Mouse (Mus musculus) hindbrain, embryonic 14.5 days (tissue): ENCODE results near the gene Kif1b. TPM values are rescaled to one million over a fixed set of nuclear protein-coding genes. Genes with fewer than 3 reads are reported as not detected.

ENCODE experiments used
- ATAC-seq: fragments of 200-750 bp; cut with Nextera tagmentation; 2 replicates; pipeline ENCODE4 v1.8.0; 2017; ENCODE audit warnings: moderate number of reproducible peaks, mild to moderate bottlenecking, moderate TSS enrichment, moderate library complexity; ENCODE audit not compliant: low FRiP score
- DNase-seq: peaks from one replicate; pipeline ENCODE4 v3.0.0-alpha.2; 2015; ENCODE audit warnings: low spot score
- H3K27ac ChIP-seq: fragments of 300-500 bp; sonication (generic); 2 replicates; pipeline ENCODE4 v1.5.1; 2014; ENCODE audit warnings: mild to moderate bottlenecking, moderate library complexity
- H3K27me3 ChIP-seq: fragments of 300-500 bp; sonication (generic); 2 replicates; pipeline ENCODE4 v1.6.1; 2014; ENCODE audit warnings: mild to moderate bottlenecking, low read length, mixed read lengths; ENCODE audit not compliant: control insufficient read depth, insufficient read depth
- H3K36me3 ChIP-seq: fragments of 300-500 bp; sonication (generic); replicated peaks from 2 replicates; pipeline ENCODE4 v1.6.1; 2014; ENCODE audit not compliant: control insufficient read depth, insufficient read depth
- H3K4me1 ChIP-seq: fragments of 300-500 bp; sonication (generic); replicated peaks from 2 replicates; pipeline ENCODE4 v1.6.1; 2014; ENCODE audit warnings: antibody characterized with exemption, low read length, mixed read lengths; ENCODE audit not compliant: control insufficient read depth, insufficient read depth
- H3K4me2 ChIP-seq: fragments of 300-500 bp; sonication (generic); replicated peaks from 2 replicates; pipeline ENCODE4 v1.6.1; 2014; ENCODE audit warnings: mild to moderate bottlenecking, moderate library complexity
- H3K4me3 ChIP-seq: fragments of 300-500 bp; sonication (generic); replicated peaks from 2 replicates; pipeline ENCODE4 v1.5.1; 2014; ENCODE audit warnings: mild to moderate bottlenecking, low read length
- H3K9ac ChIP-seq: fragments of 300-500 bp; sonication (generic); 2 replicates; pipeline ENCODE4 v1.6.1; 2014
- H3K9me3 ChIP-seq: fragments of 300-500 bp; sonication (generic); 2 replicates; pipeline ENCODE4 v1.6.1; 2016; ENCODE audit warnings: low read length; ENCODE audit not compliant: control insufficient read depth
- whole genome bisulfite sequencing: fragments of 180-500 bp; shearing (Covaris S2); extraction: QIAGEN DNeasy Blood & Tissue Kit; methylation state at CpG from one replicate; pipeline ENCODE4 v1.1.7; 2014; 5-methylcytosine and 5-hydroxymethylcytosine counted together
- polyA plus RNA-seq: library from polyadenylated mRNA; unstranded; fragments of >200 nt; fragmentation: Nextera tagmentation; extraction: Ambion mirVana; gene quantifications from 2 replicates; pipeline ENCODE4 v1.2.1, GENCODE M21; 2014

The Kif1b gene
- polyA plus RNA-seq, 1 experiment from 2014 or later = 188 TPM

GRCm38 (mm10) chr4:149305761-149306711 lies 1.5 kb downstream of the Kif1b start:
- no peaks in the 10 kb centered on the region for H3K27me3 ChIP-seq
- WGBS = 28% methylated on average over 14 of the region's 14 CpGs
- peak overlapping the region; percentile 98 for H3K4me3 ChIP-seq
- peaks cover 47% of the 10 kb centered on the region for H3K4me1 ChIP-seq
- ATAC-seq (no peak), DNase-seq (peak; percentile 42)
- peak overlapping the region; percentile 99 for H3K27ac ChIP-seq
- H3K36me3 ChIP-seq = no peaks in the 10 kb centered on the region
- peak overlapping the region; percentile 78 for H3K4me2 ChIP-seq
- H3K9me3 ChIP-seq = no peaks in the 10 kb centered on the region
- H3K9ac ChIP-seq = peak overlapping the region; percentile 98

GRCm38 (mm10) chr4:149304466-149304865 lies 3.0 kb downstream of the Kif1b start:
- Histone ChIP-seq H3K4me1 (peaks cover 47% of the 10 kb centered on the region), H3K9ac (0 out of 2 replicates have a peak overlapping the region, but pooled peaks have one; percentile 14), H3K27me3 (no peaks in the 10 kb centered on the region), H3K36me3 (no peaks in the 10 kb centered on the region), H3K4me3 (no peak overlapping the region), H3K9me3 (no peaks in the 10 kb centered on the region), H3K4me2 (peak overlapping the region; percentile 33), H3K27ac (0 out of 2 replicates have a peak overlapping the region, but pooled peaks have one; percentile 16)
- DNase-seq (no peak), ATAC-seq (no peak)
- 69% methylated on average over 1 of the region's 1 CpGs for WGBS

- DNase-seq = no peak
- no peaks in the 10 kb centered on the region for H3K36me3 ChIP-seq
- peaks cover 41% of the 10 kb centered on the region for H3K4me1 ChIP-seq
- ATAC-seq = no peak
- H3K9ac ChIP-seq = no peak overlapping the region
- no peaks in the 10 kb centered on the region for H3K9me3 ChIP-seq
- H3K4me3 ChIP-seq = no peak overlapping the region
- no peaks in the 10 kb centered on the region for H3K27me3 ChIP-seq
- H3K27ac ChIP-seq = no peak overlapping the region
- WGBS = 43% methylated on average over 5 of the region's 5 CpGs
- peak overlapping the region; percentile 33 for H3K4me2 ChIP-seq
These were observed 4.0 kb downstream of the Kif1b start for GRCm38 (mm10) chr4:149303502-149303901.

GRCm38 (mm10) chr4:149302751-149303150 lies 4.7 kb downstream of the Kif1b start:
- H3K4me2 ChIP-seq = 0 out of 2 replicates have a peak overlapping the region, but pooled peaks have one; percentile 33
- H3K9me3 ChIP-seq = no peaks in the 10 kb centered on the region
- no peaks in the 10 kb centered on the region for H3K36me3 ChIP-seq
- 73% methylated on average over 5 of the region's 5 CpGs for WGBS
- DNase-seq (no peak), ATAC-seq (no peak)
- no peak overlapping the region for H3K27ac ChIP-seq
- peaks cover 41% of the 10 kb centered on the region for H3K4me1 ChIP-seq
- H3K27me3 ChIP-seq = no peaks in the 10 kb centered on the region
- H3K4me3 ChIP-seq = no peak overlapping the region
- no peak overlapping the region for H3K9ac ChIP-seq

GRCm38 (mm10) chr4:149302136-149302535 lies 5.4 kb downstream of the Kif1b start:
- no peak for ATAC-seq
- Histone ChIP-seq H3K9me3 (no peaks in the 10 kb centered on the region), H3K27ac (no peak overlapping the region), H3K4me2 (peak overlapping the region; percentile 7; the same call in 1 of the 2 replicates), H3K36me3 (no peaks in the 10 kb centered on the region), H3K27me3 (no peaks in the 10 kb centered on the region), H3K9ac (no peak overlapping the region), H3K4me3 (no peak overlapping the region), H3K4me1 (peaks cover 41% of the 10 kb centered on the region)
- DNase-seq = no peak
- 46% methylated on average over 3 of the region's 3 CpGs for WGBS

- no peak for DNase-seq
- no peak overlapping the region for H3K9ac ChIP-seq
- no peaks in the 10 kb centered on the region for H3K9me3 ChIP-seq
- ATAC-seq = no peak
- no peak overlapping the region for H3K27ac ChIP-seq
- WGBS = 94% methylated on average over 2 of the region's 2 CpGs
- no peak overlapping the region for H3K4me3 ChIP-seq
- peaks cover 9% of the 10 kb centered on the region; the same call in 1 of the 2 replicates for H3K4me1 ChIP-seq
- 0 out of 2 replicates have a peak, but pooled peaks cover under 1% of the 10 kb centered on the region for H3K36me3 ChIP-seq
- no peak overlapping the region for H3K4me2 ChIP-seq
- H3K27me3 ChIP-seq = no peaks in the 10 kb centered on the region
These were observed 11.0 kb downstream of the Kif1b start for GRCm38 (mm10) chr4:149296501-149296900.

- Histone ChIP-seq H3K4me3 (no peak overlapping the region), H3K9me3 (no peaks in the 10 kb centered on the region), H3K4me1 (peaks cover 8% of the 10 kb centered on the region; the same call in 1 of the 2 replicates), H3K27me3 (no peaks in the 10 kb centered on the region), H3K9ac (no peak overlapping the region), H3K36me3 (peaks cover 30% of the 10 kb centered on the region), H3K27ac (peak overlapping the region; percentile 5; the same call in 1 of the 2 replicates), H3K4me2 (no peak overlapping the region)
- DNase-seq (no peak), ATAC-seq (no peak)
- WGBS = 83% methylated on average over 5 of the region's 5 CpGs
These were observed 14.5 kb downstream of the Kif1b start for GRCm38 (mm10) chr4:149292984-149293383.

- no peak for ATAC-seq
These were observed 16.4 kb downstream of the Kif1b start for GRCm38 (mm10) chr4:149291061-149291460.

GRCm38 (mm10) chr4:149290157-149290750 lies 17.2 kb downstream of the Kif1b start:
- Histone ChIP-seq H3K4me1 (peaks cover 11% of the 10 kb centered on the region; the same call in 1 of the 2 replicates), H3K27ac (no peak overlapping the region), H3K9me3 (no peaks in the 10 kb centered on the region), H3K4me3 (no peak overlapping the region), H3K27me3 (no peaks in the 10 kb centered on the region), H3K4me2 (no peak overlapping the region), H3K36me3 (peaks cover 35% of the 10 kb centered on the region), H3K9ac (no peak overlapping the region)
- WGBS = 89% methylated on average over 7 of the region's 7 CpGs
- DNase-seq (no peak), ATAC-seq (no peak)

More at GRCm38 (mm10) chr4:149291061-149291460, 16.4 kb downstream of the Kif1b start:
- H3K4me2 ChIP-seq = no peak overlapping the region
- no peak overlapping the region for H3K27ac ChIP-seq
- WGBS = 80% methylated on average over 9 of the region's 9 CpGs
- H3K4me3 ChIP-seq = no peak overlapping the region
- peaks cover 13% of the 10 kb centered on the region; the same call in 1 of the 2 replicates for H3K4me1 ChIP-seq
- peaks cover 35% of the 10 kb centered on the region for H3K36me3 ChIP-seq
- H3K9ac ChIP-seq = no peak overlapping the region
- no peak for DNase-seq
- H3K9me3 ChIP-seq = no peaks in the 10 kb centered on the region
- no peaks in the 10 kb centered on the region for H3K27me3 ChIP-seq
